Mouse (Mus musculus) urinary bladder, postnatal 25 days (tissue): ENCODE measurements around the gene Erbb2.

Source experiments
- DNase-seq: peaks from one replicate; pipeline ENCODE4 v3.0.0; 2022; ENCODE audit warnings: low spot score

Gene Erbb2

GRCm38 (mm10) chr11:98418939-98419547 is 6.8 kb downstream of the Erbb2 start:
- peak; percentile 55 for DNase-seq

GRCm38 (mm10) chr11:98426592-98426991 is 14.3 kb downstream of the Erbb2 start:
- no peak for DNase-seq

- no peak for DNase-seq
Observed at GRCm38 (mm10) chr11:98428436-98428835, 16.2 kb downstream of the Erbb2 start.

GRCm38 (mm10) chr11:98431743-98432502 is 19.7 kb downstream of the Erbb2 start:
- no peak for DNase-seq

- DNase-seq = no peak
Observed at GRCm38 (mm10) chr11:98435723-98436122, 23.5 kb downstream of the Erbb2 start.

- no peak for DNase-seq
Observed at GRCm38 (mm10) chr11:98437441-98437840, 25.2 kb downstream of the Erbb2 start.

GRCm38 (mm10) chr11:98438331-98439158 is 26.3 kb downstream of the Erbb2 start, which contains the start of gene Mien1:
Mien1 (minus strand) TSS chr11:98438991.
- peak; percentile 99 for DNase-seq

- no peak for DNase-seq
Observed at GRCm38 (mm10) chr11:98443688-98444087, 31.4 kb downstream of the Erbb2 start.

- DNase-seq = no peak
Observed at GRCm38 (mm10) chr11:98445238-98445637, 33.0 kb downstream of the Erbb2 start.

- DNase-seq = no peak
Observed at GRCm38 (mm10) chr11:98445679-98446078, 33.4 kb downstream of the Erbb2 start.

- no peak for DNase-seq
Observed at GRCm38 (mm10) chr11:98446213-98446561, 33.9 kb downstream of the Erbb2 start, which contains the start of gene Grb7. Grb7 (plus strand) TSS chr11:98446394.

GRCm38 (mm10) chr11:98446562-98447474 is 34.5 kb downstream of the Erbb2 start:
- no peak for DNase-seq

GRCm38 (mm10) chr11:98447475-98447834 is 35.2 kb downstream of the Erbb2 start:
- no peak for DNase-seq

GRCm38 (mm10) chr11:98448191-98448790 is 36.0 kb downstream of the Erbb2 start:
- no peak for DNase-seq

- no peak for DNase-seq
Observed at GRCm38 (mm10) chr11:98449419-98449818, 37.1 kb downstream of the Erbb2 start.

- DNase-seq = no peak
Observed at GRCm38 (mm10) chr11:98449921-98450771, 37.9 kb downstream of the Erbb2 start.

- DNase-seq = no peak
Observed at GRCm38 (mm10) chr11:98455484-98455883, 43.2 kb downstream of the Erbb2 start.

- no peak for DNase-seq
Observed at GRCm38 (mm10) chr11:98456545-98456944, 44.3 kb downstream of the Erbb2 start.

- DNase-seq = no peak
Observed at GRCm38 (mm10) chr11:98456945-98457344, 44.7 kb downstream of the Erbb2 start.

GRCm38 (mm10) chr11:98457367-98458120 is 45.3 kb downstream of the Erbb2 start:
- DNase-seq = peak; percentile 93
